Mouse (Mus musculus): ENCODE results near the gene Wnt16. TPM values are rescaled to one million over a fixed set of nuclear protein-coding genes. Genes with fewer than 3 reads are reported as not detected.

Gene Wnt16
- 0.38 TPM for polyA plus RNA-seq (2014; fragmentation: Illumina TruSeq; extraction: RNeasy Lipid Tissue Mini Kit (QIAGEN cat#74804); ENCODE audit: low read depth, low replicate concordance)

GRCm38 (mm10) chr6:22288004-22288736 is at the start of gene Wnt16:
TSS of gene Wnt16 (plus strand) at chr6:22288227.

Other genes with a start within 250 kb of the Wnt16 start
- 25.8 TPM for gene Fam3c, start 68.0 kb downstream of the Wnt16 start, polyA plus RNA-seq (2014; fragmentation: Illumina TruSeq; extraction: RNeasy Lipid Tissue Mini Kit (QIAGEN cat#74804); ENCODE audit: low read depth, low replicate concordance)